Mouse (Mus musculus) heart, embryonic 13.5 days (tissue): Measurements from ENCODE around the gene Frmd8. TPM values are rescaled to one million over a fixed set of nuclear protein-coding genes. Genes with fewer than 3 reads are reported as not detected.

Experiments
- ATAC-seq: fragments of 200-750 bp; cut with Nextera tagmentation; 2 replicates; pipeline ENCODE4 v1.8.0; 2017; ENCODE audit warnings: moderate TSS enrichment; ENCODE audit not compliant: insufficient number of reproducible peaks, low FRiP score, low TSS enrichment; ENCODE audit errors: extremely low read depth
- H3K27ac ChIP-seq: fragments of 300-500 bp; sonication (generic); replicated peaks from 2 replicates; pipeline ENCODE4 v1.5.1; 2015; ENCODE audit warnings: moderate library complexity, mild to moderate bottlenecking, inconsistent platforms
- H3K27me3 ChIP-seq: fragments of 300-500 bp; sonication (generic); replicated peaks from 2 replicates; pipeline ENCODE4 v1.6.1; 2015; ENCODE audit warnings: mild to moderate bottlenecking, inconsistent platforms
- H3K36me3 ChIP-seq: fragments of 300-500 bp; sonication (generic); 2 replicates; pipeline ENCODE4 v1.6.1; 2015; ENCODE audit warnings: mild to moderate bottlenecking, inconsistent platforms
- H3K4me1 ChIP-seq: fragments of 300-500 bp; sonication (generic); 2 replicates; pipeline ENCODE4 v1.6.1; 2015; ENCODE audit warnings: inconsistent platforms
- H3K4me2 ChIP-seq: fragments of 300-500 bp; sonication (generic); 2 replicates; pipeline ENCODE4 v1.6.1; 2015; ENCODE audit warnings: inconsistent platforms, mild to moderate bottlenecking, moderate library complexity
- H3K4me3 ChIP-seq: fragments of 300-500 bp; sonication (generic); 2 replicates; pipeline ENCODE4 v1.5.1; 2015; ENCODE audit warnings: moderate library complexity, mild to moderate bottlenecking, inconsistent platforms
- H3K9ac ChIP-seq: fragments of 300-500 bp; sonication (generic); 2 replicates; pipeline ENCODE4 v1.6.1; 2015; ENCODE audit warnings: inconsistent platforms, mild to moderate bottlenecking, moderate library complexity
- H3K9me3 ChIP-seq: fragments of 300-500 bp; sonication (generic); 2 replicates; pipeline ENCODE4 v1.6.1; 2016; ENCODE audit warnings: inconsistent platforms
- WGBS: fragments of 180-500 bp; shearing (Covaris S2); methylation state at CpG from one replicate; pipeline ENCODE4 v1.1.7; 2015; ENCODE audit warnings: mixed read lengths; 5-methylcytosine and 5-hydroxymethylcytosine counted together
- polyA plus RNA-seq: library from polyadenylated mRNA; unstranded; fragments of >200 nt; fragmentation: Nextera tagmentation; extraction: Ambion mirVana; gene quantifications from 2 replicates; pipeline ENCODE4 v1.2.1, GENCODE M21; 2015

Gene Frmd8
- polyA plus RNA-seq, 1 experiment from 2014 or later: 27.4 TPM

GRCm38 (mm10) chr19:5827044-5827443 is 48.0 kb downstream of the Frmd8 start:
- Histone ChIP-seq H3K4me1 (peaks cover 63% of the 10 kb centered on the region), H3K4me2 (peak overlapping the region; percentile 39), H3K4me3 (0 out of 2 replicates have a peak overlapping the region, but pooled peaks have one; percentile 6)

GRCm38 (mm10) chr19:5826731-5827002 is 48.4 kb downstream of the Frmd8 start:
- 62% methylated on average over 4 of the region's 4 CpGs for WGBS
- no peak for ATAC-seq
- peak overlapping the region; percentile 64; the same call in 1 of the 2 replicates for H3K9ac ChIP-seq
- H3K4me3 ChIP-seq: no peak overlapping the region
- peaks cover 64% of the 10 kb centered on the region for H3K4me1 ChIP-seq
- peak overlapping the region; percentile 91 for H3K27ac ChIP-seq
- H3K4me2 ChIP-seq: no peak overlapping the region
- no peaks in the 10 kb centered on the region for H3K9me3 ChIP-seq
- H3K27me3 ChIP-seq: no peaks in the 10 kb centered on the region
- H3K36me3 ChIP-seq: no peaks in the 10 kb centered on the region

More at GRCm38 (mm10) chr19:5827044-5827443, 48.0 kb downstream of the Frmd8 start:
- H3K27ac ChIP-seq: peak overlapping the region; percentile 91
- 59% methylated on average over 6 of the region's 6 CpGs for WGBS
- no peaks in the 10 kb centered on the region for H3K27me3 ChIP-seq
- H3K9me3 ChIP-seq: no peaks in the 10 kb centered on the region
- no peaks in the 10 kb centered on the region for H3K36me3 ChIP-seq
- no peak for ATAC-seq
- H3K9ac ChIP-seq: peak overlapping the region; percentile 64

DNA sequence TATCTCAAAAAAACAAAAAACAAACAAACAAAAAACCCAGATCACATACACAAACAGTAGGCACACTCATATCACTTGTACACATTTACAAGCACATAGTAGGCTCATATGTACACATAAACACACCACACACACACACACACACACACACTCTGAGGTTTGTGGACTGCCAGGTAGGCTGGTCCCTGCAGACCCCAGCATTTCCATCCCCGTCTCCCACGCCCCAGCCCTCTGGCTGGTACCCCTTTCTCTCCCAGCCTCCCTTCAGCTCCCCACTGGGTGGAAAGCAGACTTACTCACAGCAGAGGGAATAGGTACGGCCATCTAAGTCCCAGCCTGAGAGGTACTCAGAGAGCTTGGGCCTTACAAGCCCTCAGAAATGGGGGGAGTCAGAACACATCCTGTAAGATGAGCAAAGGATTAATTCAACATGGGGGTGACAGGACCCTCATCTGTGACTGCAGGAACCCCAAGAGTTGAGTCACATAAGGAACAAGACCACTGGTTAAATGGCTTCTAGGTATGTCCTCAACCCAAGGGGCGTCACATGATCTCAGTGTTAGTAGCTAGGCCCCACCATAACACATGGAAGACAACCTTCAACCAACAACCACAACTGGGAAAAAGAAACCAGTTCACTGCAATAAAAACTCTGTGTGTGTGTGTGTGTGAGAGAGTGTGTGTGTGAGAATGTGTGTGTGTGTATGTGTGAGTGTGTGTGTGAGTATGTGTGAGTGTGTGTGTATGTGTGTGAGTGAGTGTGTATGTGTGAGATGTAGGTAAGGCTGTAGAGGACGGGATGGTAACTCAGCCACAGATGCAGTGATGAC is 49.0 kb downstream of the Frmd8 start:
- no peaks in the 10 kb centered on the region for H3K27me3 ChIP-seq
- no peak for ATAC-seq
- H3K9me3 ChIP-seq: no peaks in the 10 kb centered on the region
- no peak overlapping the region for H3K4me2 ChIP-seq
- 89% methylated on average over 5 of the region's 5 CpGs for WGBS
- H3K27ac ChIP-seq: peak overlapping the region; percentile 91; the same call in 1 of the 2 replicates
- no peaks in the 10 kb centered on the region for H3K36me3 ChIP-seq
- no peak overlapping the region for H3K4me3 ChIP-seq
- peaks cover 68% of the 10 kb centered on the region for H3K4me1 ChIP-seq
- no peak overlapping the region for H3K9ac ChIP-seq

GRCm38 (mm10) chr19:5824826-5825617 is 50.1 kb downstream of the Frmd8 start:
- Histone ChIP-seq H3K27ac (peak overlapping the region; percentile 89), H3K4me1 (peaks cover 68% of the 10 kb centered on the region), H3K4me2 (peak overlapping the region; percentile 61), H3K9me3 (no peaks in the 10 kb centered on the region), H3K4me3 (no peak overlapping the region), H3K9ac (peak overlapping the region; percentile 75), H3K27me3 (no peaks in the 10 kb centered on the region), H3K36me3 (no peaks in the 10 kb centered on the region)
- WGBS: 73% methylated on average over 10 of the region's 10 CpGs
- ATAC-seq: no peak

DNA sequence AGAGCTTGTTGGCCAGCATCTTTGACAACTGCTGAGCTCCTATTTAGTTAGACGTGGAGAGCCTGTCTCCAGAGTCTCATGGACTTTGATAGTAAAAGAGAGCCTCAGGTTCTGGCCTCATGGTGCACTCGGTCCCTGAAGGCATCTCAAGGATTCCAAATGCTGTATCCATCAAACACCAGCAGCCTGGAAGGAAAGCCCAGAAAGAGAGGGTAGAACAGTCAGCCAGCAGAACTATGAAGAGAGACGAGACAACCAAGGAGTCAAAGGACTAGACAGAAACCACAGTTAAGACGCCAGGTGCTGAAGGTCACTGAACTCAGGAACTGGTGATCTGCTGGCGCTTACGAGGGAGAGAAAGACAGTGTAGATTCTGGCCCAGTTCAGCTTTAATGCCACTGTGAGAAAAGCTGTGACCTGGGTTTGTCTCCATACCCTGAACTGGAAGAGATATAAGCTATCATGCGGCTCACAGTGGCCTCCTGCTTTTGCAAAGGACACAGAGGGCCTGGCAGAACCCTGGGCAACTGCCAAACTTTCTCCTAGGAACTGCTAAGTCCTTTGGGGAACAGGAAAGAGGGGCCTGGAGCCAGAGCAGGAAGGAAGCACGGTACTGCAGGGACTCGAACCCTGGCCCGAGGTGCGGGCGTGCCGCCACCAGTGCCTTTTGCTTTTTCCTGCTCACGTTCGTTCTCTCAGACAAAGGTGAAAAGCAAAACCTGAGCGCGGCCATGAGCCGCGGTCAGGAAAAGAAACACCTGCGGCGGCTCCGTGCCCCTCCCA is 50.8 kb downstream of the Frmd8 start:
- H3K9ac ChIP-seq: peak overlapping the region; percentile 75
- peak overlapping the region; percentile 89 for H3K27ac ChIP-seq
- H3K4me1 ChIP-seq: peaks cover 75% of the 10 kb centered on the region
- WGBS: 57% methylated on average over 22 of the region's 22 CpGs
- no peaks in the 10 kb centered on the region for H3K9me3 ChIP-seq
- no peaks in the 10 kb centered on the region for H3K36me3 ChIP-seq
- no peak for ATAC-seq
- H3K4me3 ChIP-seq: no peak overlapping the region
- no peaks in the 10 kb centered on the region for H3K27me3 ChIP-seq
- peak overlapping the region; percentile 61 for H3K4me2 ChIP-seq

DNA sequence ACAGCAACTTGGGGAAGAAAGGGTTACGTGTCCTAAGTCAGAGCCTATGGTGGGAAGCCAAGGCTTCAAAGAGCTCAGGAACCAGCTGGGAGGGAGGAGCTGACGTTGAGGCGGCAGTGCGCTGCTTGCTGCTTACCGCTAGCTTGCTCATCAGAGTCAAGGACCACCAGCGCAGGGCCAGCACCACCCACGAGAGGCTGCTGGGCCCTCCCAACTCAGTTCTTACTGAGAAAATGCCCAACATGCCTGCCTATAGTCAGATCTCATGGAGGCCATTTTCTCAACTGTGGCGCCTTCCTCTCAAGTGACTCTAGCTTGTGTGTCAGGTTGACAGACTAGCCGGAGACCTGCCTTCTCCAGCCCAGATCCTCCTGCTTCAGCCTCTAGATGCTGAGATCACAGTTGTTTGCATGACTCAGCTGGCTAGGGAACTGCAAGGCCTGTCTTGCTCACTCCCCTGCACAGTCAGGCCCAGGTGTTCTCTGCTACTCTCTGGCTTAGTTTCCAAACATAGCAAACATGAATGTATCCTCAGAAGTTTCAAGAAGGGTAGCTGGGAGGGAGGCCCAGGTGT is 51.7 kb downstream of the Frmd8 start:
- Histone ChIP-seq H3K9ac (peak overlapping the region; percentile 75), H3K4me2 (peak overlapping the region; percentile 61), H3K4me3 (peak overlapping the region; percentile 18), H3K4me1 (peaks cover 83% of the 10 kb centered on the region), H3K27ac (peak overlapping the region; percentile 89), H3K36me3 (no peaks in the 10 kb centered on the region), H3K9me3 (no peaks in the 10 kb centered on the region), H3K27me3 (no peaks in the 10 kb centered on the region)
- WGBS: 25% methylated on average over 9 of the region's 9 CpGs
- peak; percentile 59 for ATAC-seq

GRCm38 (mm10) chr19:5822834-5823205 is 52.3 kb downstream of the Frmd8 start:
- peak overlapping the region; percentile 61 for H3K4me2 ChIP-seq
- peak overlapping the region; percentile 89 for H3K27ac ChIP-seq
- no peak overlapping the region for H3K4me3 ChIP-seq
- ATAC-seq: no peak
- 69% methylated on average over 7 of the region's 7 CpGs for WGBS
- H3K36me3 ChIP-seq: no peaks in the 10 kb centered on the region
- H3K27me3 ChIP-seq: no peaks in the 10 kb centered on the region
- H3K4me1 ChIP-seq: peaks cover 84% of the 10 kb centered on the region
- H3K9ac ChIP-seq: peak overlapping the region; percentile 75
- no peaks in the 10 kb centered on the region for H3K9me3 ChIP-seq

- peaks cover 83% of the 10 kb centered on the region for H3K4me1 ChIP-seq
- ATAC-seq: no peak; the same call in 1 of the 2 replicates
Observed at GRCm38 (mm10) chr19:5822174-5822833, 52.8 kb downstream of the Frmd8 start.

GRCm38 (mm10) chr19:5821847-5822173 is 53.3 kb downstream of the Frmd8 start:
- no peak for ATAC-seq
- H3K27ac ChIP-seq: peak overlapping the region; percentile 89
- WGBS: 59% methylated on average over 5 of the region's 5 CpGs
- peaks cover 78% of the 10 kb centered on the region for H3K4me1 ChIP-seq
- peak overlapping the region; percentile 75 for H3K9ac ChIP-seq
- H3K9me3 ChIP-seq: no peaks in the 10 kb centered on the region
- H3K4me2 ChIP-seq: peak overlapping the region; percentile 61
- no peaks in the 10 kb centered on the region for H3K27me3 ChIP-seq
- no peaks in the 10 kb centered on the region for H3K36me3 ChIP-seq
- H3K4me3 ChIP-seq: peak overlapping the region; percentile 36

More at GRCm38 (mm10) chr19:5822174-5822833, 52.8 kb downstream of the Frmd8 start:
- Histone ChIP-seq H3K9me3 (no peaks in the 10 kb centered on the region), H3K9ac (peak overlapping the region; percentile 75), H3K36me3 (no peaks in the 10 kb centered on the region), H3K4me2 (peak overlapping the region; percentile 61), H3K27ac (peak overlapping the region; percentile 89), H3K4me3 (peak overlapping the region; percentile 36), H3K27me3 (no peaks in the 10 kb centered on the region)
- WGBS: 26% methylated on average over 12 of the region's 12 CpGs

DNA sequence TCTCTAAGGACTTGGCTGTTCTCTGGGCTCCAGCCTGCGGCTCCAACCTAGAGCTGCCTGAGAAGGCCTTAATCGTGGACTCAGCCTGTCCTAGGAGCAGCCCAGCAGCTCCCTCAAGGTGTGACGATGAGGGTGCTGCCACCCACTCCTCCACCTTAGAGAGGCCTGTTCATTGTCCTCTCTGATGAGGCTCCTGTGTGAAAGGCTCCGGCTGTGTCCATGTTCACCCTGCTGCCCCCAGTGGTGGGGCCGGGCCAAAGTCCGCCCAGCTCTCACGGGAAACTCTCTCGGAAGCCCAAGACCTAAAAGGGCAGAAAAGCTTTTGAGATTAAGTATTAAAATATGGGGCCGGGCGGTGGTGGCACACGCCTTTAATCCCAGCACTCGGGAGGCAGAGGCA is 55.5 kb downstream of the Frmd8 start:
- H3K4me1 ChIP-seq: peaks cover 68% of the 10 kb centered on the region
- WGBS: 37% methylated on average over 12 of the region's 12 CpGs
- H3K27ac ChIP-seq: peak overlapping the region; percentile 16; the same call in 1 of the 2 replicates

More for the DNA sequence above, 55.5 kb downstream of the Frmd8 start:
- Histone ChIP-seq H3K9ac (peak overlapping the region; percentile 53; the same call in 1 of the 2 replicates), H3K4me2 (no peak overlapping the region), H3K36me3 (no peaks in the 10 kb centered on the region), H3K9me3 (no peaks in the 10 kb centered on the region), H3K27me3 (no peaks in the 10 kb centered on the region), H3K4me3 (no peak overlapping the region)
- no peak for ATAC-seq
